Comparison of ENCODE assay signal across 26 mouse cellular contexts in genomic region chr10:108139788-108140187, GRCm38 (mm10).
"Had no signal": no experiment of that assay in that cellular context is flagged by ENCODE, and none has a peak within 500 bp of the region (broad histone marks: within the 10 kb centered on the region; RNA-seq: fewer than 3 reads in every experiment).

No protein-coding gene starts in this region.

- H3K27ac ChIP-seq: heart, adult 2 months; heart, embryonic 13.5 days; heart, embryonic 15.5 days; hindbrain, embryonic 10.5 days; hindbrain, embryonic 12.5 days; hindbrain, embryonic 14.5 days; intestine, embryonic 15.5 days; kidney, embryonic 15.5 days; kidney, postnatal 0 days; layer of hippocampus, adult 2 months; left cerebral cortex, adult 2 months; limb, embryonic 10.5 days; limb, embryonic 12.5 days had no signal

- H3K36me3 ChIP-seq: heart, embryonic 13.5 days; heart, embryonic 15.5 days; hindbrain, embryonic 10.5 days; hindbrain, embryonic 12.5 days; intestine, embryonic 15.5 days; kidney, embryonic 15.5 days; limb, embryonic 10.5 days; limb, embryonic 12.5 days had no signal

- ATAC-seq: hindbrain, embryonic 16.5 days; inflammation-experienced regulatory T-cells, adult 6 months; intestine, embryonic 15.5 days; intestine, postnatal 0 days had no signal

- H3K27me3 ChIP-seq: heart, embryonic 13.5 days; heart, embryonic 15.5 days; hindbrain, embryonic 12.5 days; intestine, embryonic 15.5 days; kidney, embryonic 15.5 days; limb, embryonic 12.5 days had no signal

- H3K4me1 ChIP-seq: heart, embryonic 13.5 days; heart, embryonic 15.5 days; hindbrain, embryonic 10.5 days; hindbrain, embryonic 12.5 days; intestine, embryonic 15.5 days; kidney, embryonic 15.5 days; limb, embryonic 10.5 days; limb, embryonic 12.5 days had no signal

- H3K4me3 ChIP-seq: heart, adult 2 months; heart, embryonic 13.5 days; heart, embryonic 15.5 days; hindbrain, embryonic 10.5 days; hindbrain, embryonic 12.5 days; intestine, embryonic 15.5 days; kidney, embryonic 15.5 days; layer of hippocampus, adult 2 months; left cerebral cortex, adult 2 months; limb, embryonic 10.5 days; limb, embryonic 12.5 days had no signal

- DNase-seq: gastrocnemius, postnatal 10 days; gastrocnemius, postnatal 25 days; heart, adult 11 months; heart, adult 2 months; heart, postnatal 14 days; heart, postnatal 36 days; kidney, adult 18-20 months; kidney, adult 9 months; kidney, postnatal 25 days; kidney, postnatal 4 days; liver had no signal
